Mouse (Mus musculus): ENCODE measurements around the gene Slc25a22. TPM values are rescaled to one million over a fixed set of nuclear protein-coding genes. Genes with fewer than 3 reads are reported as not detected.
"Not testable (repeated sequence)": the region's sequence is repeated elsewhere in the genome, so short reads cannot be mapped to it uniquely, and the experiment has no call there.

Slc25a22 gene
- polyA plus RNA-seq, 1 experiment from 2014 or later: 57.4 TPM

- Histone ChIP-seq H3K27me3 (peaks cover 6% of the 10 kb centered on the region; the same call in 1 of the 2 replicates), H3K4me1 (peaks cover 27% of the 10 kb centered on the region), H3K27ac (no peak overlapping the region), H3K4me2 (no peak overlapping the region), H3K36me3 (replicated peaks) (peaks cover 38% of the 10 kb centered on the region), H3K9ac (no peak overlapping the region), H3K4me3 (replicated peaks) (no peak overlapping the region), H3K9me3 (no peaks in the 10 kb centered on the region)
- ATAC-seq (ENCODE audit: low FRiP score): no peak
- 83% methylated on average over 2 of the region's 2 CpGs for WGBS
Measured at GRCm38 (mm10) chr7:141453636-141454035, 15.9 kb upstream of the Slc25a22 start.

- Histone ChIP-seq H3K27me3 (0 out of 2 replicates have a peak, but pooled peaks cover 5% of the 10 kb centered on the region), H3K9me3 (no peaks in the 10 kb centered on the region), H3K4me1 (peaks cover 35% of the 10 kb centered on the region), H3K9ac (no peak overlapping the region), H3K4me2 (no peak overlapping the region), H3K4me3 (replicated peaks) (no peak overlapping the region), H3K36me3 (replicated peaks) (peaks cover 39% of the 10 kb centered on the region), H3K27ac (no peak overlapping the region)
- ATAC-seq (ENCODE audit: low FRiP score): no peak
Measured at GRCm38 (mm10) chr7:141451928-141452327, 14.2 kb upstream of the Slc25a22 start.

- peak within 1 kb of the TSS; percentile 86 for H3K9ac ChIP-seq
- peak; percentile 91 for ATAC-seq (ENCODE audit: low FRiP score)
- under 1% methylated on average over 63 of the region's 63 CpGs for WGBS
- H3K9me3 ChIP-seq: no peaks in the 10 kb centered on the region
- peak within 1 kb of the TSS; percentile 88 for H3K27ac ChIP-seq
- H3K36me3 ChIP-seq (replicated peaks): peaks cover 39% of the 10 kb centered on the region
- peak within 1 kb of the TSS; percentile 91 for H3K4me3 ChIP-seq (replicated peaks)
- no peaks in the 10 kb centered on the region for H3K27me3 ChIP-seq
- peaks cover 39% of the 10 kb centered on the region for H3K4me1 ChIP-seq
- H3K4me2 ChIP-seq: peak within 1 kb of the TSS; percentile 76
Measured at GRCm38 (mm10) chr7:141447110-141447991, 9.7 kb upstream of the Slc25a22 start, which contains the start of gene Rplp2. Rplp2 (plus strand) TSS chr7:141447370.

GRCm38 (mm10) chr7:141446374-141446773, 8.7 kb upstream of the Slc25a22 start:
- Histone ChIP-seq H3K4me1 (peaks cover 48% of the 10 kb centered on the region), H3K36me3 (replicated peaks) (peaks cover 34% of the 10 kb centered on the region), H3K4me2 (peak overlapping the region; percentile 76; the same call in 1 of the 2 replicates)
- ATAC-seq (ENCODE audit: low FRiP score); H3K27ac ChIP-seq; H3K9ac ChIP-seq; H3K4me3 ChIP-seq (replicated peaks); H3K9me3 ChIP-seq; H3K27me3 ChIP-seq: not testable (repeated sequence)
- 79% methylated on average over 3 of the region's 3 CpGs for WGBS

- peaks cover 34% of the 10 kb centered on the region for H3K36me3 ChIP-seq (replicated peaks)
- H3K9me3 ChIP-seq: no peaks in the 10 kb centered on the region
- ATAC-seq (ENCODE audit: low FRiP score): peak; percentile 54
- H3K9ac ChIP-seq: peak within 1 kb of the TSS; percentile 61
- H3K4me1 ChIP-seq: peaks cover 44% of the 10 kb centered on the region
- under 1% methylated on average over 25 of the region's 25 CpGs for WGBS
- H3K27ac ChIP-seq: peak within 1 kb of the TSS; percentile 59
- peak within 1 kb of the TSS; percentile 76 for H3K4me2 ChIP-seq
- H3K4me3 ChIP-seq (replicated peaks): peak within 1 kb of the TSS; percentile 44
- no peaks in the 10 kb centered on the region for H3K27me3 ChIP-seq
Measured at GRCm38 (mm10) chr7:141443828-141444237, 6.1 kb upstream of the Slc25a22 start, which contains the start of gene Pidd1. Pidd1 (minus strand) TSS chr7:141444025.

- peaks cover 35% of the 10 kb centered on the region for H3K36me3 ChIP-seq (replicated peaks)
- H3K27ac ChIP-seq: peak overlapping the region; percentile 59
- H3K4me3 ChIP-seq (replicated peaks): peak overlapping the region; percentile 44
- H3K4me1 ChIP-seq: peaks cover 39% of the 10 kb centered on the region
- WGBS: 31% methylated on average over 12 of the region's 12 CpGs
- no peaks in the 10 kb centered on the region for H3K9me3 ChIP-seq
- H3K27me3 ChIP-seq: no peaks in the 10 kb centered on the region
- peak overlapping the region; percentile 76 for H3K4me2 ChIP-seq
- no peak for ATAC-seq (ENCODE audit: low FRiP score)
- H3K9ac ChIP-seq: peak overlapping the region; percentile 61
Measured at GRCm38 (mm10) chr7:141443081-141443821, 5.6 kb upstream of the Slc25a22 start.

GRCm38 (mm10) chr7:141442199-141442598, 4.5 kb upstream of the Slc25a22 start:
- 93% methylated on average over 13 of the region's 13 CpGs for WGBS
- Histone ChIP-seq H3K27ac (0 out of 2 replicates have a peak overlapping the region, but pooled peaks have one; percentile 59), H3K4me1 (peaks cover 38% of the 10 kb centered on the region), H3K27me3 (no peaks in the 10 kb centered on the region), H3K9ac (peak overlapping the region; percentile 61), H3K9me3 (no peaks in the 10 kb centered on the region), H3K4me3 (replicated peaks) (peak overlapping the region; percentile 44; the same call in 1 of the 2 replicates), H3K4me2 (peak overlapping the region; percentile 76), H3K36me3 (replicated peaks) (peaks cover 39% of the 10 kb centered on the region)
- no peak for ATAC-seq (ENCODE audit: low FRiP score)

- Histone ChIP-seq H3K27ac (no peak overlapping the region), H3K36me3 (replicated peaks) (peaks cover 39% of the 10 kb centered on the region)
Measured at GRCm38 (mm10) chr7:141441460-141441859, 3.8 kb upstream of the Slc25a22 start.

GRCm38 (mm10) chr7:141440613-141441012, 2.9 kb upstream of the Slc25a22 start:
- no peak for ATAC-seq (ENCODE audit: low FRiP score)
- Histone ChIP-seq H3K9me3 (no peaks in the 10 kb centered on the region), H3K4me2 (no peak overlapping the region), H3K36me3 (replicated peaks) (peaks cover 39% of the 10 kb centered on the region), H3K9ac (0 out of 2 replicates have a peak overlapping the region, but pooled peaks have one; percentile 36), H3K27ac (no peak overlapping the region), H3K4me3 (replicated peaks) (no peak overlapping the region), H3K27me3 (no peaks in the 10 kb centered on the region), H3K4me1 (peaks cover 49% of the 10 kb centered on the region)
- WGBS: 30% methylated on average over 6 of the region's 6 CpGs

More at GRCm38 (mm10) chr7:141441460-141441859, 3.8 kb upstream of the Slc25a22 start:
- 95% methylated on average over 9 of the region's 9 CpGs for WGBS
- Histone ChIP-seq H3K4me3 (replicated peaks) (0 out of 2 replicates have a peak overlapping the region, but pooled peaks have one; percentile 7), H3K4me2 (0 out of 2 replicates have a peak overlapping the region, but pooled peaks have one; percentile 13), H3K9me3 (no peaks in the 10 kb centered on the region), H3K4me1 (peaks cover 40% of the 10 kb centered on the region), H3K27me3 (no peaks in the 10 kb centered on the region), H3K9ac (peak overlapping the region; percentile 36; the same call in 1 of the 2 replicates)
- no peak for ATAC-seq (ENCODE audit: low FRiP score)

GRCm38 (mm10) chr7:141439811-141440210, 2.1 kb upstream of the Slc25a22 start:
- Histone ChIP-seq H3K27ac (no peak overlapping the region), H3K9me3 (no peaks in the 10 kb centered on the region), H3K4me2 (no peak overlapping the region), H3K36me3 (replicated peaks) (peaks cover 39% of the 10 kb centered on the region), H3K4me1 (peaks cover 57% of the 10 kb centered on the region), H3K27me3 (no peaks in the 10 kb centered on the region), H3K9ac (no peak overlapping the region), H3K4me3 (replicated peaks) (no peak overlapping the region)
- 94% methylated on average over 11 of the region's 11 CpGs for WGBS
- no peak for ATAC-seq (ENCODE audit: low FRiP score)

GRCm38 (mm10) chr7:141439140-141439679, 1.5 kb upstream of the Slc25a22 start:
- H3K4me1 ChIP-seq: peaks cover 60% of the 10 kb centered on the region
- peak overlapping the region; percentile 17; the same call in 1 of the 2 replicates for H3K9ac ChIP-seq
- H3K4me2 ChIP-seq: no peak overlapping the region

More at GRCm38 (mm10) chr7:141439140-141439679, 1.5 kb upstream of the Slc25a22 start:
- H3K27ac ChIP-seq: no peak overlapping the region
- H3K4me3 ChIP-seq (replicated peaks): no peak overlapping the region
- H3K36me3 ChIP-seq (replicated peaks): peaks cover 39% of the 10 kb centered on the region
- H3K9me3 ChIP-seq: no peaks in the 10 kb centered on the region
- ATAC-seq (ENCODE audit: low FRiP score): no peak
- WGBS: 96% methylated on average over 10 of the region's 10 CpGs
- no peaks in the 10 kb centered on the region for H3K27me3 ChIP-seq

Measured in forebrain, embryonic 12.5 days (tissue).